Mouse (Mus musculus): ENCODE data around the gene Anxa4. TPM values are rescaled to one million over a fixed set of nuclear protein-coding genes. Genes with fewer than 3 reads are reported as not detected.
A peak's percentile ranks its signal among the peaks of the same experiment; 100 is the strongest.

The Anxa4 gene
- polyA plus RNA-seq, 1 experiment from 2014 or later = 34.7 TPM

GRCm38 (mm10) chr6:86813341-86813740 is 20.0 kb upstream of the Anxa4 start:
- Histone ChIP-seq H3K27me3 (ENCODE audit: control insufficient read depth, insufficient read depth, low read length) (no peaks in the 10 kb centered on the region), H3K9me3 (ENCODE audit: control insufficient read depth, low read length) (no peaks in the 10 kb centered on the region), H3K9ac (ENCODE audit: low read depth, low read length) (no peak overlapping the region), H3K27ac (ENCODE audit: low read depth, low read length) (no peak overlapping the region), H3K4me2 (replicated peaks; ENCODE audit: low read depth, low read length) (no peak overlapping the region), H3K4me3 (ENCODE audit: low read length) (no peak overlapping the region), H3K4me1 (ENCODE audit: control insufficient read depth, insufficient read depth, low read length) (peaks cover 7% of the 10 kb centered on the region), H3K36me3 (ENCODE audit: control insufficient read depth, insufficient read depth, low read length) (no peaks in the 10 kb centered on the region)
- 19% methylated on average over 3 of the region's 3 CpGs for WGBS
- no peak for ATAC-seq (ENCODE audit: low FRiP score, low TSS enrichment)

DNA sequence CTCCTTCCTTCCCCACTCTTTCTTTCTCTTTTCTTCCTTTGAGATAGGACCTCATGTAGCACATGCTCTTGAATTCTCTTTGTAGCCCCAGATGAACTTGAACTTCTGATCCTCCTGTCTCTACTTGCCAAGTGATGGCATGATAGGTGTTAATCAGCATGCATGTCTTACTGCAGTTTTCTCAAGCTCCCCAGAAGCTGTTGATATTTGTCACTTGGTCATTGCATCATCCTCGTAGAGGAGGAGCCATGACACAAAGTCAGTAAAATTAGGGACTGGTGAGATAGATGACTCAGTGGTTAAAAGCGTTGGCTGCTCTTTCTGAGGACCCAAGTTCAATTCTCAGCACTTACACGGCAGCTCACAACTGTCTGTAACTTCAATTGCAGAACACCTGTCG is 19.5 kb upstream of the Anxa4 start:
- 58% methylated on average over 4 of the region's 4 CpGs for WGBS
- Histone ChIP-seq H3K27ac (ENCODE audit: low read depth, low read length) (no peak overlapping the region), H3K27me3 (ENCODE audit: control insufficient read depth, insufficient read depth, low read length) (no peaks in the 10 kb centered on the region), H3K9ac (ENCODE audit: low read depth, low read length) (no peak overlapping the region), H3K4me1 (ENCODE audit: control insufficient read depth, insufficient read depth, low read length) (peaks cover 7% of the 10 kb centered on the region), H3K4me2 (replicated peaks; ENCODE audit: low read depth, low read length) (no peak overlapping the region), H3K4me3 (ENCODE audit: low read length) (no peak overlapping the region), H3K36me3 (ENCODE audit: control insufficient read depth, insufficient read depth, low read length) (no peaks in the 10 kb centered on the region), H3K9me3 (ENCODE audit: control insufficient read depth, low read length) (no peaks in the 10 kb centered on the region)
- ATAC-seq (ENCODE audit: low FRiP score, low TSS enrichment) = no peak

- Histone ChIP-seq H3K9me3 (ENCODE audit: control insufficient read depth, low read length) (no peaks in the 10 kb centered on the region), H3K27ac (ENCODE audit: low read depth, low read length) (no peak overlapping the region), H3K4me3 (ENCODE audit: low read length) (no peak overlapping the region), H3K4me1 (ENCODE audit: control insufficient read depth, insufficient read depth, low read length) (no peaks in the 10 kb centered on the region), H3K36me3 (ENCODE audit: control insufficient read depth, insufficient read depth, low read length) (no peaks in the 10 kb centered on the region), H3K9ac (ENCODE audit: low read depth, low read length) (no peak overlapping the region), H3K4me2 (replicated peaks; ENCODE audit: low read depth, low read length) (no peak overlapping the region), H3K27me3 (ENCODE audit: control insufficient read depth, insufficient read depth, low read length) (no peaks in the 10 kb centered on the region)
- peak; percentile 37; the same call in 1 of the 2 replicates for ATAC-seq (ENCODE audit: low FRiP score, low TSS enrichment)
- 2% methylated on average over 5 of the region's 5 CpGs for WGBS
Observed at GRCm38 (mm10) chr6:86806455-86807086, 13.2 kb upstream of the Anxa4 start.

- H3K4me1 ChIP-seq (ENCODE audit: control insufficient read depth, insufficient read depth, low read length) = no peaks in the 10 kb centered on the region
- 55% methylated on average over 3 of the region's 3 CpGs for WGBS
- no peak overlapping the region for H3K27ac ChIP-seq (ENCODE audit: low read depth, low read length)
- no peak for ATAC-seq (ENCODE audit: low FRiP score, low TSS enrichment)
- no peak overlapping the region for H3K4me2 ChIP-seq (replicated peaks; ENCODE audit: low read depth, low read length)
- H3K27me3 ChIP-seq (ENCODE audit: control insufficient read depth, insufficient read depth, low read length) = no peaks in the 10 kb centered on the region
- no peak overlapping the region for H3K9ac ChIP-seq (ENCODE audit: low read depth, low read length)
- no peaks in the 10 kb centered on the region for H3K9me3 ChIP-seq (ENCODE audit: control insufficient read depth, low read length)
- H3K36me3 ChIP-seq (ENCODE audit: control insufficient read depth, insufficient read depth, low read length) = no peaks in the 10 kb centered on the region
- no peak overlapping the region for H3K4me3 ChIP-seq (ENCODE audit: low read length)
Observed at GRCm38 (mm10) chr6:86804646-86805045, 11.3 kb upstream of the Anxa4 start.

DNA sequence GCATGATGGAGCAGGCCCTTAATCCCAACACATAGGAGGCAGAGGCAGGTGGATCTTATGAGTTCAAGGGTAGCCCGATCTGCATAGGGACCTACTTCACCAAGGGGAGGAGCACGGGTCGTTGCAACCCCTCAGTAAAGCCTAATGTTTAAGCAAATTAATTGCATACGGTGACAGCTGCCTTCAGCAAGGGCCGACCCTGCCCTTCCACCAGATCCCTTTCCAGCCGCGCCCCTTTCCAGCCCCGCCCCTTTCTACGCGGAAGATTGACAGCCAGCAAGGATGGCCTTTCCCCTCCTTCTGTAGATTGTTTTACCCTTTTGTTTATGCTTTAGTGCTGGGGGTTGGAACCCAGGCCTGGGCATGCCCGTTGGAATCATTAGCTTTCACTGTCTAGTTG is 8.0 kb upstream of the Anxa4 start:
- Histone ChIP-seq H3K4me3 (ENCODE audit: low read length) (no peak overlapping the region), H3K27ac (ENCODE audit: low read depth, low read length) (no peak overlapping the region)
- WGBS = 38% methylated on average over 11 of the region's 11 CpGs

DNA sequence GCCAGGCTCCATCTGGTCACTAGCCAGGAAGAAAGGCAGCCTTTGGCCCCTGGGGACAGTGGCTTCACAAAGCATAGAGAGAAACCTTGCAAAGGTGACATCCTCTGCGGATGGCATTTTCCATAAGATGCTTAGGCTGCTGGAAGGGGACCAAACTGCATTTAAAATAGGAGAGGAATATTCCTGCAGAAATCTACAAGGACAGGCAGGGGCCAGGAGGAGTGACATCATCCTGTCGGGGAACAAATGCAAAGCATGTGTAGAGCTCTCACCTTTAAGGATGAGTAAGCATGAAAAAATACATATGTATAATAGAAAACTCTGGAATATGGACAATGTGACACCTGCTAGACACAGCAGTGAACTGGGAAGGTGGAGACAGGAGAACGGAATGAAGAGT is 7.1 kb upstream of the Anxa4 start:
- Histone ChIP-seq H3K4me2 (replicated peaks; ENCODE audit: low read depth, low read length) (no peak overlapping the region), H3K4me3 (ENCODE audit: low read length) (no peak overlapping the region), H3K4me1 (ENCODE audit: control insufficient read depth, insufficient read depth, low read length) (no peaks in the 10 kb centered on the region), H3K27me3 (ENCODE audit: control insufficient read depth, insufficient read depth, low read length) (no peaks in the 10 kb centered on the region), H3K27ac (ENCODE audit: low read depth, low read length) (no peak overlapping the region), H3K9me3 (ENCODE audit: control insufficient read depth, low read length) (no peaks in the 10 kb centered on the region), H3K36me3 (ENCODE audit: control insufficient read depth, insufficient read depth, low read length) (no peaks in the 10 kb centered on the region), H3K9ac (ENCODE audit: low read depth, low read length) (no peak overlapping the region)
- no peak for ATAC-seq (ENCODE audit: low FRiP score, low TSS enrichment)
- 86% methylated on average over 3 of the region's 3 CpGs for WGBS

More for the DNA sequence above, 8.0 kb upstream of the Anxa4 start:
- H3K4me1 ChIP-seq (ENCODE audit: control insufficient read depth, insufficient read depth, low read length) = no peaks in the 10 kb centered on the region
- no peak overlapping the region for H3K4me2 ChIP-seq (replicated peaks; ENCODE audit: low read depth, low read length)
- no peaks in the 10 kb centered on the region for H3K9me3 ChIP-seq (ENCODE audit: control insufficient read depth, low read length)
- no peaks in the 10 kb centered on the region for H3K36me3 ChIP-seq (ENCODE audit: control insufficient read depth, insufficient read depth, low read length)
- ATAC-seq (ENCODE audit: low FRiP score, low TSS enrichment) = no peak
- H3K27me3 ChIP-seq (ENCODE audit: control insufficient read depth, insufficient read depth, low read length) = no peaks in the 10 kb centered on the region
- no peak overlapping the region for H3K9ac ChIP-seq (ENCODE audit: low read depth, low read length)

GRCm38 (mm10) chr6:86797455-86797854 is 4.1 kb upstream of the Anxa4 start:
- 62% methylated on average over 4 of the region's 4 CpGs for WGBS
- ATAC-seq (ENCODE audit: low FRiP score, low TSS enrichment) = no peak

DNA sequence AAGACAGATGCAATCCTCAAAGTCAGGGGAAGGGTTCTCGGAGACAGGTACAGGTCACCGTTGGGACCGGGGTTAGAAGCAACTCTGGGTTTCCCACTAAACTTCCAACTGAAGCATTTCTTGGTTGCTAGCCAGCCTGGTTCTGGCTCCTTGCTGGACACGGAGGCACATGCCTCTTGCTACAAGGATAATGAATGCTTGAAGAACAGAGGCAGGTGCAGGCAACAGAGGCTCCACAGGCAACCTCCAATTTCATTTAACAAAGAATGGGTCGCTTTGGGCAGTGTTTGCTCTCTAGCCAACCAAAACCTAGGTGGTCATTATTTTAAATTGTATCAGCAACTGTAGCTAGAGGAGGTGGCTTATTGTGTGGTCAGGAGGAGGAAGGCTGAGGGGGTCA is 573 bp upstream of the Anxa4 start:
- 53% methylated on average over 5 of the region's 5 CpGs for WGBS
- Histone ChIP-seq H3K27me3 (ENCODE audit: control insufficient read depth, insufficient read depth, low read length) (peaks cover 13% of the 10 kb centered on the region), H3K27ac (ENCODE audit: low read depth, low read length) (no peak overlapping the region), H3K4me3 (ENCODE audit: low read length) (peak overlapping the region; percentile 65; the same call in 1 of the 2 replicates), H3K9ac (ENCODE audit: low read depth, low read length) (0 out of 2 replicates have a peak overlapping the region, but pooled peaks have one; percentile 43), H3K9me3 (ENCODE audit: control insufficient read depth, low read length) (no peaks in the 10 kb centered on the region), H3K4me2 (replicated peaks; ENCODE audit: low read depth, low read length) (peak overlapping the region; percentile 95), H3K4me1 (ENCODE audit: control insufficient read depth, insufficient read depth, low read length) (0 out of 2 replicates have a peak, but pooled peaks cover 3% of the 10 kb centered on the region), H3K36me3 (ENCODE audit: control insufficient read depth, insufficient read depth, low read length) (no peaks in the 10 kb centered on the region)
- ATAC-seq (ENCODE audit: low FRiP score, low TSS enrichment) = no peak

More at GRCm38 (mm10) chr6:86797455-86797854, 4.1 kb upstream of the Anxa4 start:
- H3K4me2 ChIP-seq (replicated peaks; ENCODE audit: low read depth, low read length) = no peak overlapping the region
- H3K4me1 ChIP-seq (ENCODE audit: control insufficient read depth, insufficient read depth, low read length) = 0 out of 2 replicates have a peak, but pooled peaks cover 3% of the 10 kb centered on the region
- H3K9ac ChIP-seq (ENCODE audit: low read depth, low read length) = no peak overlapping the region
- no peaks in the 10 kb centered on the region for H3K9me3 ChIP-seq (ENCODE audit: control insufficient read depth, low read length)
- peaks cover 7% of the 10 kb centered on the region for H3K27me3 ChIP-seq (ENCODE audit: control insufficient read depth, insufficient read depth, low read length)
- H3K27ac ChIP-seq (ENCODE audit: low read depth, low read length) = no peak overlapping the region
- H3K36me3 ChIP-seq (ENCODE audit: control insufficient read depth, insufficient read depth, low read length) = no peaks in the 10 kb centered on the region
- no peak overlapping the region for H3K4me3 ChIP-seq (ENCODE audit: low read length)

- H3K4me1 ChIP-seq (ENCODE audit: control insufficient read depth, insufficient read depth, low read length) = 0 out of 2 replicates have a peak, but pooled peaks cover 3% of the 10 kb centered on the region
- no peak overlapping the region for H3K4me3 ChIP-seq (ENCODE audit: low read length)
- H3K4me2 ChIP-seq (replicated peaks; ENCODE audit: low read depth, low read length) = no peak overlapping the region
- WGBS = 86% methylated on average over 10 of the region's 10 CpGs
- H3K27me3 ChIP-seq (ENCODE audit: control insufficient read depth, insufficient read depth, low read length) = peaks cover 13% of the 10 kb centered on the region
- ATAC-seq (ENCODE audit: low FRiP score, low TSS enrichment) = no peak
- no peak overlapping the region for H3K27ac ChIP-seq (ENCODE audit: low read depth, low read length)
- no peaks in the 10 kb centered on the region for H3K9me3 ChIP-seq (ENCODE audit: control insufficient read depth, low read length)
- H3K9ac ChIP-seq (ENCODE audit: low read depth, low read length) = no peak overlapping the region
- no peaks in the 10 kb centered on the region for H3K36me3 ChIP-seq (ENCODE audit: control insufficient read depth, insufficient read depth, low read length)
Observed at GRCm38 (mm10) chr6:86790351-86790943, 2.9 kb downstream of the Anxa4 start.

Data from kidney, embryonic 14.5 days (tissue).